Mouse (Mus musculus) kidney, adult 2 months (tissue): ENCODE data around the gene Gatad1. TPM values are rescaled to one million over a fixed set of nuclear protein-coding genes. Genes with fewer than 3 reads are reported as not detected.

Source experiments
- DNase-seq: peaks from one replicate; pipeline ENCODE4 v3.0.0; 2021
- H3K27ac ChIP-seq: fragments of 200-500 bp; 2 replicates; pipeline ENCODE4 v1.5.1; 2012; ENCODE audit warnings: low read depth, low read length, control low read depth, inconsistent platforms; ENCODE audit not compliant: insufficient read depth
- H3K27me3 ChIP-seq: fragments of 200-500 bp; replicated peaks from 2 replicates; pipeline ENCODE4 v1.6.1; 2012; ENCODE audit warnings: mild to moderate bottlenecking, moderate library complexity, low read length, inconsistent platforms; ENCODE audit not compliant: control insufficient read depth, insufficient read depth
- H3K36me3 ChIP-seq: fragments of 200-500 bp; 2 replicates; pipeline ENCODE4 v1.6.1; 2012; ENCODE audit warnings: mild to moderate bottlenecking, moderate library complexity, low read length, inconsistent platforms; ENCODE audit not compliant: control insufficient read depth, insufficient read depth
- H3K4me1 ChIP-seq: fragments of 200-500 bp; 2 replicates; pipeline ENCODE4 v1.6.1; 2011; ENCODE audit warnings: low read length; ENCODE audit not compliant: control insufficient read depth, insufficient read depth
- H3K4me3 ChIP-seq: fragments of 200-500 bp; 2 replicates; pipeline ENCODE4 v1.5.1; 2011; ENCODE audit warnings: mild to moderate bottlenecking, low read depth, low read length, control low read depth; ENCODE audit not compliant: insufficient read depth
- CTCF ChIP-seq: fragments of 200-500 bp; conservative IDR thresholded peaks from 2 replicates; pipeline ENCODE4 v1.5.1; 2011; ENCODE audit warnings: low read depth, mild to moderate bottlenecking, control low read depth, low read length, moderate library complexity, mixed read lengths; ENCODE audit not compliant: insufficient read depth, insufficient read length
- POLR2A ChIP-seq: fragments of 200-500 bp; IDR thresholded peaks from one replicate; pipeline ENCODE4 v1.6.1; 2011; ENCODE audit warnings: low read depth, low read length, control low read depth
- WGBS: fragments of 180-500 bp; shearing (Covaris S2); methylation state at CpG from one replicate; pipeline ENCODE4 v1.1.7; 2018; 5-methylcytosine and 5-hydroxymethylcytosine counted together
- polyA plus RNA-seq: library from polyadenylated mRNA; depleted of rRNA; stranded (reverse); fragments of >200 nt; gene quantifications from 2 replicates; pipeline ENCODE4 v1.2.3, GENCODE M21; 2012; rRNA removed

The Gatad1 gene
- 76.9 and 93.0 TPM in 2 replicates for polyA plus RNA-seq

DNA sequence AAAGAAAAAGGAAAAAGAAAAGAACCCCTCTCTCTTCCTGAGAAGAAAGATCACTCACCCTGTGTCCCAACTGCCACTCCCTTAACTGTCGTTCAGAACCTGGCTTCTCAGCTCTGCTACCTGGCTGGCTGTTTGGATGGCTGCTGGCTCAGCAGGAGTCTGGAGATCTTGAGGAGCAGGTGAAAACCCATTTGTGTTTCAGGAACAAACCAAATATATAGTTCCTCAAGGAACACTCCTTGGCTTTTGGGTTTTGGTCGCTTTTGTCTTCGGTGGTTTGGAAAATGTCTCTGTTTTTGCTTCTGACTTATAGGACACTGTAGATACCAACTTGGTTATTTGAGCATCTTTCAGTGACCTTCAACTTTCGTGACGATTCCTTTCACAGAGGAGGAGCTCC is at the start of gene Gatad1:
Gene Gatad1, minus strand, starts transcription at position 101 of the 400 bp plus-strand sequence.
- WGBS = 78% methylated on average over 5 of the region's 5 CpGs
- no peaks in the 10 kb centered on the region for H3K4me1 ChIP-seq
- no peak within 1 kb of the TSS for H3K4me3 ChIP-seq
- DNase-seq = no peak
- H3K27me3 ChIP-seq = no peaks in the 10 kb centered on the region
- H3K27ac ChIP-seq = no peak within 1 kb of the TSS
- H3K36me3 ChIP-seq = no peaks in the 10 kb centered on the region
- TF ChIP-seq CTCF (no peak), POLR2A (no peak)

DNA sequence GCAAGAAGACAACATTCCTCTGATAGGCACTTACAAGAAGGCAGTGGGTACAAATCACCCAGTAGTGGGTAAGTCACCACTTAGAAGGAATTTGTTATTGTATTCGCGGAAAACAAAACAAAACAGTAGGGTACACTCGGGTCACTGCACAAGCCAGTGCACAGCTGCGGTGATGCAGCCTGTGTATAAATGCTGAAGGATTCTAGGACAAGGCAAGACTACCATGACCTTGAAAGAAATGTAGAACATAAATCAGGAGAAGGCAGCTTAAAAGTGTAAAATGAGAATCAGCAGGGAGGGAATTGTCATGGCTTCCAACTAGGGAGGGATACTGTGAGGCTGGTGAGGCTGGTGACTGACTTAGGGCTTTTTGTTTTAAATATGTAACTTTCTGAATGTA is 45.2 kb upstream of the Gatad1 start:
- Histone ChIP-seq H3K4me3 (no peak overlapping the region), H3K36me3 (no peaks in the 10 kb centered on the region; the same call in 1 of the 2 replicates), H3K27ac (no peak overlapping the region), H3K4me1 (no peaks in the 10 kb centered on the region), H3K27me3 (no peaks in the 10 kb centered on the region)
- no peak for DNase-seq
- TF ChIP-seq CTCF (no peak), POLR2A (no peak)
- 38% methylated on average over 4 of the region's 4 CpGs for WGBS

DNA sequence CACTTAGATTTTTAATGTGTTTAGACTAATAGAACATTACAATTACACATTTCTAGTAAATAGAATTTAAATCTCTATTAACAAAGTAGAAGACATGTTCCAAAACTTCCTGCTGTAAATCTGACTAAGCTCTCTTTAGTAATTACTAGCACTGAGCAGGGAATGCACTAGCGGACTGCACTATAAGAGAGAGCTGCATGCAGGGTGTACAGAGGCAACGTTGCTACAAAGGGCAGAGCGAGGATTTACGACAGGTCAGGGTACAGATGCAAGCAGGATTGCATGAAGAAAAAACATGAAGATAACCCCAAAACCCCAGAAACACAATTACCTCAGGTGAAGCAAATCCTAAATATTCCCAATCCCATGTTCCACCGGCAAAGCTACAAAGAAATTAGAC is 43.0 kb upstream of the Gatad1 start:
- Histone ChIP-seq H3K4me3 (no peak overlapping the region), H3K4me1 (no peaks in the 10 kb centered on the region), H3K27me3 (no peaks in the 10 kb centered on the region), H3K27ac (no peak overlapping the region), H3K36me3 (peaks cover 3% of the 10 kb centered on the region; the same call in 1 of the 2 replicates)
- WGBS = 85% methylated on average over 5 of the region's 5 CpGs
- DNase-seq = no peak
- TF ChIP-seq POLR2A (no peak), CTCF (no peak)

DNA sequence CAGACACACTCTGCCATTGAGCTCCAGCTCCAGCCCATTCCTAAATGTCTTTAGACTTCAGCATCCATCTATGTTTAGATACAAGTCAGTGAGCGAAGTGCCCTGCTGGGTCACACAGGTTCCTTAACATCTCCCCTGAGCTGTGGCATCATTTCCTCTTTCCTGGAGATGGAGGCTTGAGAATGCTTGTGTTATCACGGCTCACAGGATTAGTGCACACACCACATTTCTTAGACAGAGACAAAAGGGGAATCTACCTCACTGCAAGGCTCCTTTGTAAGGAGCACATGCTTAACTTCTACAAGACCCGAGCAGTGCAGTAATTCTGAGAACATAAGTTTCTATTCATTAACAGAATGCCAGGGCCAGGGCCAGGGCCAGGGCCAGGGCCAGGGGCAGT is 39.0 kb upstream of the Gatad1 start:
- H3K27ac ChIP-seq = no peak overlapping the region
- H3K36me3 ChIP-seq = peaks cover 7% of the 10 kb centered on the region; the same call in 1 of the 2 replicates
- no peaks in the 10 kb centered on the region for H3K27me3 ChIP-seq
- TF ChIP-seq CTCF (no peak), POLR2A (no peak)
- H3K4me1 ChIP-seq = no peaks in the 10 kb centered on the region
- DNase-seq = no peak
- WGBS = 76% methylated on average over 3 of the region's 3 CpGs
- no peak overlapping the region for H3K4me3 ChIP-seq

DNA sequence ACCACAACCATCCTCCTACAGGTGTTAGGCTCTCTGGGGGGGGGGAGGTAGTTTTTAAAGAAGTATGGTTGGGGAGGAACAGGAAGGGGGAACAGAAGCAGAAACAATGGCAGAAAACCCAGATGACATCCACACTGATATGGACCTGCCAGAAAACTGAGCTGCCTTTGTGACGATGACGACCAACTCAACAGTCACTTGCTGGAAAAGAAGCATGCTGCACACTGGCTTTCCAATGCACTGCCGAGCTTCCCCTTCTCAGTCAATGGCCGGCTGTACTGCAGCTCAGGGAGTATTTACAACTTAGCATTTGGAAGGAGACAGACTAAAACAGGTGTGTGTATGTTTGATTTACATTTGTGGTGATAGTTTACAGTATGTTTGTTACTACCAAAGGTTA is 38.2 kb upstream of the Gatad1 start:
- H3K4me1 ChIP-seq = no peaks in the 10 kb centered on the region
- DNase-seq = no peak
- H3K27ac ChIP-seq = no peak overlapping the region
- 85% methylated on average over 4 of the region's 4 CpGs for whole genome bisulfite sequencing
- H3K27me3 ChIP-seq = no peaks in the 10 kb centered on the region
- peaks cover 7% of the 10 kb centered on the region; the same call in 1 of the 2 replicates for H3K36me3 ChIP-seq
- no peak for TF ChIP-seq CTCF
- TF ChIP-seq POLR2A = no peak
- H3K4me3 ChIP-seq = no peak overlapping the region

DNA sequence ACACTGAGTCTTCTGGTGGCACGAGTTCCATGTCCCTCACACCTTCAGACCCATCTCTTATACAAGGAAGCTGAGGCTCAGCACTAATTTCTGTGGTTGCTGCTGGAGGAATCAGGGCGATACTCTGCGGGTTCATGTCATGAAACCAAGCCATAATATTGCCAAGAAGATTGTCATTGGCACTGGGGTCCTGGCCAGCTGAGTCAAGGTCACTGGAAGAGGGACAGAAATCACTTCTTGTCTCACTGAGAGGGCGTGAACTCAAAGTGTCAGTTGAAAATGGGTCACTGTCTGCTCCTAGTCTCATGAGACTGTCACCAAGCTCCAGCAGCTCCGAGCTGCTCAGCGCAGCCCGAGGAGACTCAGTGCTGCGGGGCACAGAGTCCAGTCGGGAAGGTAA is 36.0 kb upstream of the Gatad1 start:
- Histone ChIP-seq H3K4me1 (no peaks in the 10 kb centered on the region), H3K4me3 (no peak overlapping the region), H3K36me3 (peaks cover 7% of the 10 kb centered on the region; the same call in 1 of the 2 replicates), H3K27me3 (no peaks in the 10 kb centered on the region), H3K27ac (no peak overlapping the region)
- no peak for DNase-seq
- 94% methylated on average over 9 of the region's 9 CpGs for WGBS
- TF ChIP-seq POLR2A = no peak
- no peak for TF ChIP-seq CTCF

DNA sequence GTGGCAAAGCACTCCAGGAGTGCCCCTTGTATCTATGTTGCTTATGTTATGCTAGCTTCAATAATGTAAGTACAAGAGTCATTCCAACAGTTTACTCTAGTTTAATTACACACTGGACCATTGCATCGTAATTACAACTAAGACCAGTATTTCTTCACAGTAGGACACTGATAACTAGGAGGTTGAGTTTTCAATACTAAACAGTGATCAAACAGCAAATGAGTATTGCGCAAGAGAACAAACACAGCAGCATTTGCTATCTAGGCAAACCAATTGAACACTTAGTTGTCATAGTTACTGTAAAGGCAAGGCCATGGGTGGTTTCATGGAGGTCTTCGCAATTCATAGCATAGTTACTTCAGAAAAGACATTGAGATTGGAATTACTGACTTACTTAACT is 34.3 kb upstream of the Gatad1 start:
- TF ChIP-seq POLR2A = no peak
- TF ChIP-seq CTCF = no peak
- Histone ChIP-seq H3K36me3 (peaks cover 7% of the 10 kb centered on the region; the same call in 1 of the 2 replicates), H3K4me1 (no peaks in the 10 kb centered on the region), H3K4me3 (no peak overlapping the region), H3K27me3 (no peaks in the 10 kb centered on the region), H3K27ac (no peak overlapping the region)
- WGBS = 95% methylated on average over 3 of the region's 3 CpGs
- no peak for DNase-seq

DNA sequence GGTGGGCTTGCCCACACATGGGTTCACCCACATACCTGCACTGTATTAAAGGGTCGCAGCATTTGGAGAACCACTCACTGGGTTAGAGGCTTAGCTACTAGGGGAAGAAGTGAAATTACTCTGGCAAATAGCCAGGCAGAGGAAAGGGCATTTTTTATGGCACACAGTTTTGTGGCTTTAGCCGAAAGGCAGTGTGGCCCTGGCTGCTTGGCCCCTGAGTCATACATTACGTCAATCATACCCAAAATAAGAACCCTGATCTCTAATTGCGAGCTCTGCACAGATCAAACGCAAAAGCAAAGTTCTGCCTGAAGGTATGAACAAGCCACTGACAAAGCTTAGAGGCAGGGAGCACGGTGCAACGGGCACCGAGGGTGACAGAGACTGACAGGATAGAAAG is 31.3 kb upstream of the Gatad1 start:
- Histone ChIP-seq H3K4me1 (no peaks in the 10 kb centered on the region), H3K27ac (no peak overlapping the region), H3K36me3 (peaks cover 4% of the 10 kb centered on the region; the same call in 1 of the 2 replicates), H3K27me3 (no peaks in the 10 kb centered on the region), H3K4me3 (no peak overlapping the region)
- no peak for TF ChIP-seq POLR2A
- no peak for TF ChIP-seq CTCF
- WGBS = 71% methylated on average over 8 of the region's 8 CpGs
- no peak for DNase-seq
